Mouse (Mus musculus): Measurements from ENCODE around the gene Scaf1.

DNA sequence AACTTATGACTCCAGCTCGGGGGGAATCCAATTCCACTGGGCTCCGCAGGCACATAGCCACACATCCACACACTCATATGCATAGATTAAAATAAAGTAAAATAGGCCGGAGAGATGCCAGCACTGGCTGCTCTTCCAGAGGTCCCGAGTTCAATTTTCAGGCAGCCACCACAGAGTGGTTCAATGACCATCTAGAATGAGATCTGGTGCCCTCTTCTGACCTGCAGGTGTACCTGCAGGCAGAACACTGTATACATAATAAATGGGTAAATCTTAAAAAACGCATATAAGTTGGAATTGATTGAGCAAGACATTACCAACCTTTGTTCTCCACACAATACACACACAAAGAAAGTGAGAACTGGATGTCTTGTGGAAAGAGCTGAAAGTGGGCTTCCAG is 60.5 kb downstream of the Scaf1 start:
- TF ChIP-seq EP300 (IDR thresholded peaks at IDR 0.05; ENCODE audit: low read depth) (no peak), CTCF (IDR thresholded peaks at IDR 0.05; ENCODE audit: low read depth) (peak; percentile 72)

Measured in liver, embryonic 14.5 days (tissue).